Mouse (Mus musculus): ENCODE data around the gene Tecpr1.

Gene Tecpr1

DNA sequence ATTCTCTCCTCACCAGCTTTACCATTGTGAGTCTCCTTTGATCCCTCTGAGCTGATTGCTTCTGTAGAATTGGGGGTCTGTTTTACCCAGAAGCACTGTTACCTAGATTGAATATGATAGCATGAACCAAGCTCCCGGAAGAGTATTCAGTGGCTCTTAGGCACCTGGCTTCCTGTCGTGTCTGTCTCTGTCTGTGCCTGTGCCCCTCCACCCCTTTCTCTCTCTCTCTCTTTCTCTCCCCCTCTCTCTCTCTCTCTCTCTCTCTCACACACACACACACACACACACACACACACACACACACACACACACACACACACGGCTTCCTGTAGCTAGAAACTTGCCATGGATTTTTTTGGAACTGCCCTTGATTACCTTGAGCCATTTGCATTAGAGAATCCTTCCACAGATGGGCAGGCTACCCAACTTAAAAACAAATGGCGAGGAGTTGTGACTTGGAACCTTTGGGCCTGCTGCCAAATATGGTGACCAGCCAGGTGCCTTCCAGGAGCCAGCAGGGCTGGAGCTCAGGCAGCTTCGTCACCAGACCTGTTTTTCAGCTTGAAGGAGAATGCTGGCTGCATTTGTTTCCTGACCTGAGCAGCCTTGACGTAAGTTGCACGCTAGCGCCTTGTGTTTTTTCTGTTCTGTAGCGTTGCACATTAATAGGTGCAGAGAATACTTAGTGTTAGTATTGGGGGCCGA lies 60.5 kb downstream of the Tecpr1 start:
- DNase-seq = no peak

DNA sequence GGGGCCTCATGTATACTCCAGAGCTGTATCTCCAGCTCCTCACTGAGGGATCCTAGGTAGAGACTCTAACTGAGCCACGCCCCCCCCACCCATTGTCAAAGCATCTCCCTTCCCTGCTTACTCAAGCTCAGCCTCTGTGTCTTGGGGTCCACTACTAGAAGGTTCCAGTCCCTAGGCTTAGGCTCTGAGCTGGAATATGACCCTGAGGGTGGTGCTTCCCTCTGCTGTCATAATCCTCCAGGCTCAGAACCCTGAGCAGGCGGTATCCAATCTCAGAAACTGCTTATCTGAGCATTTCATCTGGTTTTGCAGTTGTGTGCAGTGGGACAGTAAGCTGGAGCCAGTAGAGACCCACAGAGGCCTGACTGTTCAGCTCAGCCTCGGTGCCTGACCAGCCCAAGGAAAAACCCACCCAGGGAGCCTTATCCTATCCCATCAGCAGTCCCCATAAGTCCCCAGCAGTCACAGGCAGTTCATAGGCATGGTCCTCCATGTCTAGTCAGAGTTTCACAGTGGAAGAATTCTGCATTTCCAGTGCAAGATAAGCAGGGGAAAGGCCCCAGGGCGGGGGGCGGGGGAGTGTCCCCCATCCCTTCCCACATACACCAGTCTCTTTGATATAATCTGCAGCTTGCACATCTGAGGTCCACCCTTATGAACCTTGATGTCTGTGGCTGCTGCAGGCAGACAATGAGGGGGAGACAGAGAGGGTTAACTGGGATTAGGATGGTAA lies 61.2 kb downstream of the Tecpr1 start:
- DNase-seq = no peak

DNA sequence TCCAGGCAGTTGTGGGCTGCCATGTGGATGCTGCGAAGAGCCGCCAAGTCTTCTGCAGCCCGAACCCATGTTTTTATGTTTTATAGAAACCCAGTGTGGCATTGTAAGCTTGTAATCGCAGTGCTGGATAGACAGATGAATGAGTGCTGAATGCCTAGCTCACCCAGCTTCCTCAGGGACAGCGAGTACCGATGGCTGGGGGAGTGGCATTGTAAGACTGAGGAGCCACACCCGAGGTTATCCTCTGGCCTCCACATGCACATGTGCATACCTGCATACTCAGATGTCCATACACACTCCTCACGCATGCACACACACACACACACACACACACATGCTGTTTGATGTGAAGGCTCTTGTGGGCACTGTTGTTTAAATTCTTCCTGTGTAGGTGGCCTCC lies 64.3 kb downstream of the Tecpr1 start:
- DNase-seq = no peak

DNA sequence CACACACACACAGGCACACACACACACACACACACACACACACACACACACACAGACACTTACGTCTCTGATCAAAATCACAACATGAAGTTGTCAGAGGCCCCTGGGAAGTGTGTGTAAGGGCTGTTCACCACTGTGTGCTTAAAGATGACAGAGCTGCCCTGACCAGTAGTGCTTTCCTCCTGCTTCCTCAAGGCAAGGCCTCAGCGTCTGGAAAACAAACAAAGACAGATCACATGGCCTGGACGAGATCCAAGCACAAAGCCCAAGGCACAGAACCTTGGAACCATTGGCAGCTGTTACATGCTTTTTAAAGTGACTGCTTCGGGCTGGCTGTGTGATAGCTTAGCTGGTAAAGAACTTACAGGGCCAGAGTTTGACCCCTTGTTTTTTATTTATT lies 64.8 kb downstream of the Tecpr1 start:
- DNase-seq = peak; percentile 50

DNA sequence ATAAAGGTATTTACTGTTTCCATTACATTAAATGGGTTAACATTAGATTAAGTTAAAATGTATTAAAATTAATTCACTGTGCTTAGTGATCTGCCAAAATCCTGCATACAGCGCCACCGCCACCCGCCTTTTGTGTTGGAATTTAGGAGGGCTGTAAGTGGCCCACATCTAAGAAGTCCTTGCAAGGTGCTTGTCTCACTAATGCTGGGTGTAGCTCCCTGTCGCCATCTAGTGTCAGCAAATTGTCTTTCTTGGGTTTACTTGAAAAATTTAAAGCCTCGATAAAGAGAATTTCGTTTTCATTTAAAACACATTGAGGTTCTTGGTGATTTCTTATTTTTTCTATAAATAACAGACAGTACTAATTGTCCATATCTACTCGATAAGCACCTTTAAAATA lies 68.9 kb downstream of the Tecpr1 start:
- peak; percentile 66 for DNase-seq

DNA sequence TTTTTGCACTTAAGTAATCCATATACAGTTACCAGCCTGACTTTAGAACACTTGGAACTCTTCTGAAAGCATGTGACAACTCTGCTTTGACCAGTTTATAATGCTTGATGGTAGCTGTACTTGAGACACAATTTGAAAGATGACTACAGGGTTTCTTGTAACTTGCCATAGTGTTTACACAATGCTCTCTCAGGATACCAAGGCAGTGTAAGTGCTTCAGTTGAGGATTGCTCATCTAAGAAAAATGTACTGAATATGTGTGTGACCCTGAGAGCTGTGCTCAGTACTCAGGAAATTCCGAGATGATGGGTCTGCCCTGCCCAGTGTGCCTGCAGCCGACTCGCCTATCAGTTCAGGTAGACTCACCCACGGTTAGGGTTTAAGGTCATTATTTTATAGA lies 72.1 kb downstream of the Tecpr1 start:
- DNase-seq = no peak

DNA sequence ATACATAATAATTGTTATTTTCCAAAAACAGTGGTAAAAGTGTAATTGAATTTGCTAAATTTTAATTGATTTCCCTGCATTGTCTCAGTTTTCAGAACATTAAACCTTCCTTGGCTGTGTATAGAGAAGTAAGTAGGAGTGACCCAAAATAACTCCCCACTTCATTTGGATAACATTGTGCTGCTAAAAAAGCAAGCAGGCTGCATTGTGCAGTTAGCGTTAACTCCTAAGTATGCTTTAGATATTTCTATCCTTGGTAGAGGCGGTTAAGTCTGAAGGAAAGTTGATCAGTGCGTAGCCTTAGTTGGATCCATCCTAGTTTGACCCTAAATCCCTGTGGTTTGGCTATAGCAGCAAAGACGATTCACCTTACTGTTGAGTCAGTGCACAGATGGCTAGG lies 73.9 kb downstream of the Tecpr1 start:
- DNase-seq = no peak

DNA sequence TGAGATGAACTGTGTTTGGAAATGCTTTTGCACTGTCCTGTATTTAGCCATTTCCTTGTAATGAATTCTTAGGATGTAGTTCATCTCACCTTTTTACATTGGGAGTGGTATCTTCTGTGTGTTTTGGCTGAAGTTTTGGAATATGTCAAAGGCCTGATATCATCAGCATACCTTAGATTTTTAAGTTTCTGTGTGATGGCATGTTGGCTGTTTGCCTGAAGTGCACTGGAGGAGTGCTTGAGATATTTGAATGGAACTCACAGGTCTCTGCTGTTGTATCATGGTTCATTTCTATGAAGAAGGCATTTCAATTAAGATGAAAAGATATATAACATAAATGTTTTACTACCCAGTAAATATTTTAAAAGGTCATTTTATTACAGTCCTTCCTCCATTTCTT lies 76.5 kb downstream of the Tecpr1 start:
- no peak for DNase-seq

Measured in right cerebral cortex, adult 18-20 months (tissue).